Mouse (Mus musculus) myocyte (in vitro differentiated cells): ENCODE measurements at regions not wholly inside any gene's neighbourhood (a gene's known extent, or its start where the extent isn't known, plus 50 kb on each side); places are given as distances from the start of the nearest gene placed in this dataset.

Experiments used
- CEBPB ChIP-seq: IDR thresholded peaks from 2 replicates; pipeline ENCODE4 v1.6.1; 2011; ENCODE audit warnings: mild to moderate bottlenecking, moderate library complexity; ENCODE audit not compliant: poor library complexity, insufficient read depth, severe bottlenecking
- E2F4 ChIP-seq: IDR thresholded peaks from one replicate; pipeline ENCODE4 v1.6.1; 2011; ENCODE audit warnings: mild to moderate bottlenecking, control low read depth, moderate library complexity; ENCODE audit not compliant: insufficient read depth
- MAX ChIP-seq: IDR thresholded peaks from one replicate; pipeline ENCODE4 v1.6.1; 2011; ENCODE audit warnings: low read depth, mild to moderate bottlenecking, control low read depth
- MYOD1 ChIP-seq, 3 experiments: IDR thresholded peaks; one replicate each; pipeline ENCODE4 v1.6.1; 2011; ENCODE audit warnings: control low read depth in 2 of 3, low read depth in 2 of 3, mild to moderate bottlenecking in 2 of 3, moderate library complexity in 1 of 3; ENCODE audit not compliant: insufficient read length in 2 of 3, control insufficient read depth in 1 of 3
- MYOG ChIP-seq, 3 experiments: IDR thresholded peaks; one replicate each; pipeline ENCODE4 v1.6.1; 2011; ENCODE audit warnings: control low read depth in 2 of 3, low read depth in 2 of 3, mild to moderate bottlenecking in 2 of 3; ENCODE audit not compliant: insufficient read length in 2 of 3, control insufficient read depth in 1 of 3, insufficient read depth in 1 of 3
- POLR2A ChIP-seq: IDR thresholded peaks from one replicate; pipeline ENCODE4 v1.6.1; 2011; ENCODE audit warnings: low read depth, mild to moderate bottlenecking, control low read depth, moderate library complexity; ENCODE audit not compliant: insufficient read length
- POLR2AphosphoS2 ChIP-seq: IDR thresholded peaks from one replicate; pipeline ENCODE4 v1.6.1; 2011; ENCODE audit warnings: low read depth, control low read depth; ENCODE audit not compliant: insufficient read length
- REST ChIP-seq: IDR thresholded peaks from one replicate; pipeline ENCODE4 v1.6.1; 2011; ENCODE audit warnings: mild to moderate bottlenecking, control low read depth, moderate library complexity; ENCODE audit not compliant: insufficient read depth, insufficient read length
- SRF ChIP-seq: IDR thresholded peaks from one replicate; pipeline ENCODE4 v1.6.1; 2011; ENCODE audit warnings: low read depth; ENCODE audit not compliant: control insufficient read depth, insufficient read length
- TCF12 ChIP-seq: IDR thresholded peaks from one replicate; pipeline ENCODE4 v1.6.1; 2011; ENCODE audit warnings: mild to moderate bottlenecking, control low read depth; ENCODE audit not compliant: poor library complexity, insufficient read depth, severe bottlenecking
- USF1 ChIP-seq: IDR thresholded peaks from one replicate; pipeline ENCODE4 v1.6.1; 2011; ENCODE audit warnings: low read depth, mild to moderate bottlenecking, control low read depth, moderate library complexity

- no peak for TF ChIP-seq MYOG (IDR thresholded peaks at IDR 0.05; ENCODE audit: control insufficient read depth in 1 of 3, insufficient read depth in 1 of 3, insufficient read length in 2 of 3, low read depth in 2 of 3)
- no peak for TF ChIP-seq USF1
- no peak for TF ChIP-seq POLR2A
- no peak for TF ChIP-seq MAX
- no peak for TF ChIP-seq SRF
- no peak for TF ChIP-seq REST
- TF ChIP-seq POLR2AphosphoS2, result no peak
- TF ChIP-seq TCF12, result no peak
- TF ChIP-seq E2F4, result no peak
- no peak for TF ChIP-seq MYOD1 (IDR thresholded peaks at IDR 0.05; ENCODE audit: control insufficient read depth in 1 of 3, insufficient read length in 2 of 3, low read depth in 2 of 3)
- TF ChIP-seq CEBPB, result no peak
These were observed 163.5 kb upstream of the Nfe2l3 start for GRCm38 (mm10) chr6:51268931-51269330.
